11 mouse cellular contexts compared by ENCODE assay signal in genomic region chr7:100276397-100276796, GRCm38 (mm10). TPM values are rescaled to one million over a fixed set of nuclear protein-coding genes. Genes with fewer than 3 reads are reported as not detected.
A peak's percentile ranks its signal among the peaks of the same experiment; 100 is the strongest.
DNase-seq lines count a peak whose midpoint lies in the region; ATAC-seq and TF ChIP-seq lines count a peak whose summit lies in the region.
"Had no signal": no experiment of that assay in that cellular context is flagged by ENCODE, and none has a peak within 500 bp of the region (broad histone marks: within the 10 kb centered on the region; RNA-seq: fewer than 3 reads in every experiment).

No protein-coding gene starts in this region.

- H3K4me1 ChIP-seq in hindbrain, postnatal 0 days (ENCODE audit: insufficient read depth, low read length) = no peaks in the 10 kb centered on the region
- H3K4me1 ChIP-seq in hindbrain, embryonic 12.5 days = no peaks in the 10 kb centered on the region
- no peaks in the 10 kb centered on the region for H3K4me1 ChIP-seq in midbrain, embryonic 14.5 days (ENCODE audit: control insufficient read depth, insufficient read depth, low read length)
- no peaks in the 10 kb centered on the region; the same call in 1 of the 2 replicates for H3K4me1 ChIP-seq in midbrain, embryonic 15.5 days
- no peaks in the 10 kb centered on the region for H3K4me1 ChIP-seq in forebrain, embryonic 13.5 days
- H3K4me1 ChIP-seq: hindbrain, embryonic 15.5 days had no signal

- no peak overlapping the region for H3K4me2 ChIP-seq in hindbrain, postnatal 0 days (ENCODE audit: low read depth, low read length)
- no peak overlapping the region for H3K4me2 ChIP-seq in hindbrain, embryonic 12.5 days (replicated peaks)
- H3K4me2 ChIP-seq in midbrain, embryonic 14.5 days (ENCODE audit: low read length) = no peak overlapping the region
- no peak overlapping the region for H3K4me2 ChIP-seq in midbrain, embryonic 15.5 days
- H3K4me2 ChIP-seq in forebrain, embryonic 13.5 days = no peak overlapping the region
- H3K4me2 ChIP-seq: hindbrain, embryonic 15.5 days had no signal

- no peak for ATAC-seq in hindbrain, postnatal 0 days
- ATAC-seq in hindbrain, embryonic 12.5 days (ENCODE audit: low FRiP score) = no peak
- ATAC-seq in midbrain, embryonic 14.5 days (ENCODE audit: low FRiP score, low TSS enrichment) = no peak
- ATAC-seq in midbrain, embryonic 15.5 days (replicated peaks) = no peak
- ATAC-seq in Patski = no peak
- ATAC-seq in forebrain, embryonic 13.5 days = no peak

- H3K36me3 ChIP-seq in hindbrain, postnatal 0 days (ENCODE audit: insufficient read depth, low read length) = no peaks in the 10 kb centered on the region
- peaks cover 12% of the 10 kb centered on the region; the same call in 1 of the 2 replicates for H3K36me3 ChIP-seq in hindbrain, embryonic 12.5 days
- peaks cover 22% of the 10 kb centered on the region for H3K36me3 ChIP-seq in midbrain, embryonic 14.5 days (ENCODE audit: control insufficient read depth, insufficient read depth, low read length)
- H3K36me3 ChIP-seq in midbrain, embryonic 15.5 days (replicated peaks) = peaks cover 4% of the 10 kb centered on the region; the same call in 1 of the 2 replicates
- 0 out of 2 replicates have a peak, but pooled peaks cover 1% of the 10 kb centered on the region for H3K36me3 ChIP-seq in splenic B cell, adult 2 months (ENCODE audit: control insufficient read depth, insufficient read depth, low read length, poor library complexity, severe bottlenecking)
- peaks cover 5% of the 10 kb centered on the region for H3K36me3 ChIP-seq in forebrain, embryonic 13.5 days (ENCODE audit: poor library complexity, severe bottlenecking)

- H3K27ac ChIP-seq in hindbrain, postnatal 0 days = no peak overlapping the region
- H3K27ac ChIP-seq in hindbrain, embryonic 12.5 days = no peak overlapping the region
- no peak overlapping the region for H3K27ac ChIP-seq in midbrain, embryonic 14.5 days (replicated peaks; ENCODE audit: low read depth, low read length)
- no peak overlapping the region for H3K27ac ChIP-seq in midbrain, embryonic 15.5 days
- H3K27ac ChIP-seq in forebrain, embryonic 13.5 days = no peak overlapping the region
- H3K27ac ChIP-seq: hindbrain, embryonic 15.5 days had no signal

- CTCF ChIA-PET in Patski (lab: Charles Lee) = interaction anchor here (0.7 to 2.7 kb wide), 13 partner anchors 10 to 262 kb away, joined by 3 to 8 read pairs (median 3); no protein-coding TSS in a partner anchor

- TF ChIP-seq CTCF in hindbrain, postnatal 0 days (IDR thresholded peaks at IDR 0.05; ENCODE audit: low read depth) = peak; percentile 63
- TF ChIP-seq CTCF in Patski (IDR thresholded peaks at IDR 0.05) = peak; percentile 63

- WGBS in hindbrain, postnatal 0 days = 37% methylated on average over 2 of the region's 2 CpGs
- 49% methylated on average over 2 of the region's 2 CpGs for WGBS in hindbrain, embryonic 12.5 days
- 42% methylated on average over 2 of the region's 2 CpGs for WGBS in midbrain, embryonic 14.5 days
- 42% methylated on average over 2 of the region's 2 CpGs for WGBS in midbrain, embryonic 15.5 days
- 41% methylated on average over 2 of the region's 2 CpGs for WGBS in forebrain, embryonic 13.5 days

- no peak overlapping the region for H3K4me3 ChIP-seq in hindbrain, postnatal 0 days (ENCODE audit: low read length)
- no peak overlapping the region for H3K4me3 ChIP-seq in hindbrain, embryonic 12.5 days
- no peak overlapping the region for H3K4me3 ChIP-seq in midbrain, embryonic 14.5 days (replicated peaks; ENCODE audit: low read depth, low read length)
- H3K4me3 ChIP-seq in midbrain, embryonic 15.5 days = no peak overlapping the region
- H3K4me3 ChIP-seq in forebrain, embryonic 13.5 days = no peak overlapping the region
- H3K4me3 ChIP-seq: erythroblast, embryonic 14.5 days; hindbrain, embryonic 15.5 days; myocyte had no signal

- H3K9me3 ChIP-seq in hindbrain, postnatal 0 days (ENCODE audit: low read length) = no peaks in the 10 kb centered on the region
- no peaks in the 10 kb centered on the region for H3K9me3 ChIP-seq in hindbrain, embryonic 12.5 days (replicated peaks)
- no peaks in the 10 kb centered on the region for H3K9me3 ChIP-seq in midbrain, embryonic 14.5 days (ENCODE audit: control insufficient read depth, low read length)
- no peaks in the 10 kb centered on the region for H3K9me3 ChIP-seq in midbrain, embryonic 15.5 days
- no peaks in the 10 kb centered on the region for H3K9me3 ChIP-seq in forebrain, embryonic 13.5 days (replicated peaks)
- H3K9me3 ChIP-seq: hindbrain, embryonic 15.5 days had no signal

- POLR2A ChIA-PET in Patski (lab: Charles Lee) = no interaction called here

- in situ Hi-C loops in Patski (cut with MboI; ENCODE audit: low pct_unique_long_range_greater_than_20kb) = loop anchor here (5.0 kb wide), 1 partner anchor 116 kb away; no protein-coding TSS in a partner anchor

- H3K9ac ChIP-seq in hindbrain, postnatal 0 days (replicated peaks; ENCODE audit: low read length) = no peak overlapping the region
- no peak overlapping the region for H3K9ac ChIP-seq in hindbrain, embryonic 12.5 days
- no peak overlapping the region for H3K9ac ChIP-seq in midbrain, embryonic 14.5 days (replicated peaks; ENCODE audit: low read length)
- no peak overlapping the region for H3K9ac ChIP-seq in midbrain, embryonic 15.5 days
- H3K9ac ChIP-seq in forebrain, embryonic 13.5 days = no peak overlapping the region
- H3K9ac ChIP-seq: hindbrain, embryonic 15.5 days had no signal

- H3K27me3 ChIP-seq in hindbrain, postnatal 0 days (ENCODE audit: insufficient read depth, low read length) = no peaks in the 10 kb centered on the region
- H3K27me3 ChIP-seq in hindbrain, embryonic 12.5 days = no peaks in the 10 kb centered on the region
- H3K27me3 ChIP-seq in midbrain, embryonic 14.5 days (ENCODE audit: control insufficient read depth, insufficient read depth, low read length) = no peaks in the 10 kb centered on the region
- no peaks in the 10 kb centered on the region for H3K27me3 ChIP-seq in midbrain, embryonic 15.5 days (replicated peaks)
- peaks cover 20% of the 10 kb centered on the region for H3K27me3 ChIP-seq in Patski
- H3K27me3 ChIP-seq in splenic B cell, adult 2 months (ENCODE audit: control insufficient read depth, insufficient read depth, low read length, poor library complexity, severe bottlenecking) = no peaks in the 10 kb centered on the region
- no peaks in the 10 kb centered on the region for H3K27me3 ChIP-seq in forebrain, embryonic 13.5 days
- H3K27me3 ChIP-seq: hindbrain, embryonic 15.5 days had no signal

- peak; percentile 56 for DNase-seq in hindbrain, postnatal 0 days (ENCODE audit: low spot score)
- peak; percentile 69 for DNase-seq in midbrain, embryonic 14.5 days
- no peak for DNase-seq in Patski (ENCODE audit: low read depth, low spot score)
- peak; percentile 44 for DNase-seq in splenic B cell, adult 2 months (ENCODE audit: low read depth, low spot score)
- DNase-seq: cerebellum, adult 9-10 months had no signal

RNA-seq across cellular contexts. Expression of gene P4ha3, which starts 8.9 kb away (rescaled TPM):
- total RNA-seq in hindbrain, postnatal 0 days (2014; rRNA removed) = 9.3 and 15.2 TPM in 2 replicates
- polyA plus RNA-seq in hindbrain, postnatal 0 days (2015; fragmentation: Nextera tagmentation; extraction: Ambion mirVana) = 2.5 and 2.9 TPM in 2 replicates
- polyA plus RNA-seq in hindbrain, embryonic 12.5 days (2016; fragmentation: Nextera tagmentation; extraction: Ambion mirVana) = 12.6 and 13.2 TPM in 2 replicates
- polyA plus RNA-seq in midbrain, embryonic 14.5 days (2014; fragmentation: Nextera tagmentation; extraction: Ambion mirVana) = 6.8 and 7.8 TPM in 2 replicates
- 6.5 and 6.8 TPM in 2 replicates for polyA plus RNA-seq in midbrain, embryonic 15.5 days (2015; fragmentation: Nextera tagmentation; extraction: Ambion mirVana)
- polyA plus RNA-seq in Patski (2021) = 0.09 TPM
- 1.0 and 1.5 TPM in 2 replicates for polyA plus RNA-seq in forebrain, embryonic 13.5 days (2015; fragmentation: Nextera tagmentation; extraction: Ambion mirVana)
- polyA plus RNA-seq: erythroblast, embryonic 14.5 days had no signal

RNA-seq across cellular contexts. Expression of gene Pgm2l1, which starts 49.2 kb away (rescaled TPM):
- 123 and 127 TPM in 2 replicates for total RNA-seq in hindbrain, postnatal 0 days (2014; rRNA removed)
- 34.4 and 34.8 TPM in 2 replicates for polyA plus RNA-seq in hindbrain, postnatal 0 days (2015; fragmentation: Nextera tagmentation; extraction: Ambion mirVana)
- 11.2 and 13.0 TPM in 2 replicates for polyA plus RNA-seq in hindbrain, embryonic 12.5 days (2016; fragmentation: Nextera tagmentation; extraction: Ambion mirVana)
- polyA plus RNA-seq in midbrain, embryonic 14.5 days (2014; fragmentation: Nextera tagmentation; extraction: Ambion mirVana) = 30.3 and 38.3 TPM in 2 replicates
- polyA plus RNA-seq in midbrain, embryonic 15.5 days (2015; fragmentation: Nextera tagmentation; extraction: Ambion mirVana) = 29.9 and 30.6 TPM in 2 replicates
- 0.76 TPM for polyA plus RNA-seq in Patski (2021)
- 9.5 and 10.3 TPM in 2 replicates for polyA plus RNA-seq in forebrain, embryonic 13.5 days (2015; fragmentation: Nextera tagmentation; extraction: Ambion mirVana)
